Mouse (Mus musculus): Measurements from ENCODE around the gene Akap13. TPM values are rescaled to one million over a fixed set of nuclear protein-coding genes. Genes with fewer than 3 reads are reported as not detected.
"Not testable (repeated sequence)": the region's sequence is repeated elsewhere in the genome, so short reads cannot be mapped to it uniquely, and the experiment has no call there.

The Akap13 gene
- polyA plus RNA-seq, 1 experiment from 2014 or later = 33.4 TPM

GRCm38 (mm10) chr7:75789746-75790145 lies 334.4 kb downstream of the Akap13 start:
- whole genome bisulfite sequencing (ENCODE audit: insufficient replicate concordance) = 84% methylated on average over 6 of the region's 6 CpGs
- Histone ChIP-seq H3K4me3 (replicated peaks) (no peak overlapping the region), H3K27ac (no peak overlapping the region), H3K9me3 (replicated peaks) (no peaks in the 10 kb centered on the region), H3K4me1 (replicated peaks) (peaks cover 43% of the 10 kb centered on the region), H3K9ac (no peak overlapping the region), H3K27me3 (0 out of 2 replicates have a peak, but pooled peaks cover 3% of the 10 kb centered on the region), H3K36me3 (no peaks in the 10 kb centered on the region), H3K4me2 (no peak overlapping the region)
- DNase-seq (no peak), ATAC-seq (ENCODE audit: low read depth) (no peak)

DNA sequence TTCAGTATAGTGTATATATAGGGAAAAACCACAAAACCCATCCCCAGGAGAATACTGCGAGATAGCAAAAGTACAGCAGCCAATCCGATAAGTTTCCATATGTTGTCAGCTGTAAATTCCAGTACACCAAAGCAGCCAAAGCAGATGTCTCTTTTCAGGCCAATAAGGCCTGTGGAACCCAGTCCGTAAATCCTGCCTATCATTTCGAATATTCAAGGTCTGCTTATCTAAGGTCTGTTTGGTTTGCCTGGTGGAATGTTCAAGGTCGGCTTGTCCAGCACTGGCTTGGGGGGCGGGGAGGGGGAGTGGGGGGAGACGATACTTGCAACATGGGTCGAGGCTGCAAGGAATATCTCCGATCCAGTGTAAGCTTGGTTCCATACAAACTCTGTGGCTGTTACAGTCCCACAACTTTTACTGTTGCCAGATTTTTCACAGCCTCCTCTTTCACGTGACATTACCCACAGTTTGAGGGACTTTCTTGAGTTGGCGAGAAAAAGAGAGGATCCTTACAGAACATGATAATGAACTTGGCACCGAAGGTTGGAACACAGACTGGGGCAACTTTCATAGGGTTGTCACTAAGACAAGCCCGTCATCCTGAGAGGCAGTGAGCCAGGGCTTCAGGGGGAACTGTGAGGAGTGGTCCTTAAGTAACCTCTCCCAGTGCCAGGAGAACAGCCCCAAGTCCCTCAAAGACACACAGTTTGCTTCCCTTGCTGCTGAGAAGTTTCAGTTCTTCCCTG lies 335.9 kb downstream of the Akap13 start:
- peaks cover 49% of the 10 kb centered on the region for H3K4me1 ChIP-seq (replicated peaks)
- H3K9me3 ChIP-seq (replicated peaks); H3K27ac ChIP-seq; H3K4me3 ChIP-seq (replicated peaks); H3K36me3 ChIP-seq; H3K27me3 ChIP-seq; H3K4me2 ChIP-seq; H3K9ac ChIP-seq; DNase-seq; ATAC-seq (ENCODE audit: low read depth): not testable (repeated sequence)
- WGBS (ENCODE audit: insufficient replicate concordance) = 64% methylated on average over 13 of the region's 13 CpGs

DNA sequence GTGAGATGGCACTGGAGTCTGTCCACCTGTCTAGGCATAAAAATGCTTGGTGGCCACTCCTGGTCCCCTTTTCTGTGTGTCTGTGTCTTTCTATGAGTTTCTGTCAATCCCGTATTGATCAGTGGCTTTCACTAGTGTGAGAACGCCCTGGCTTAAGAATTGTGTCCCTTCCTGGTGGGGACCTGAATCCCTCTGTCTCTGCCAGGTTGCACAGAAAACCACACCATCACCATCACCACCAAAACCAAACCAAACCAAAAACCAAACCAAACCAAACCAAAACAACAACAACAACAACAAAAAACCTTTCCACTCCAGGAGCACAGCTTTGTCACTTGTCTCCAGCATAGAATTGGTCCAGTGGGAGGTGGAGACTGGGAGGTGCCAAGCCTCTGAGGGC lies 337.8 kb downstream of the Akap13 start:
- H3K4me3 ChIP-seq (replicated peaks) = no peak overlapping the region
- H3K36me3 ChIP-seq = no peaks in the 10 kb centered on the region
- H3K9ac ChIP-seq = no peak overlapping the region
- no peaks in the 10 kb centered on the region for H3K27me3 ChIP-seq
- peaks cover 39% of the 10 kb centered on the region for H3K4me1 ChIP-seq (replicated peaks)
- ATAC-seq (ENCODE audit: low read depth) (no peak), DNase-seq (no peak)
- WGBS (ENCODE audit: insufficient replicate concordance) = 56% methylated on average over 2 of the region's 2 CpGs
- H3K27ac ChIP-seq = no peak overlapping the region
- no peak overlapping the region for H3K4me2 ChIP-seq
- H3K9me3 ChIP-seq (replicated peaks) = no peaks in the 10 kb centered on the region

- WGBS (ENCODE audit: insufficient replicate concordance) = 33% methylated on average over 3 of the region's 3 CpGs
These were observed 338.5 kb downstream of the Akap13 start for GRCm38 (mm10) chr7:75793654-75794335.

DNA sequence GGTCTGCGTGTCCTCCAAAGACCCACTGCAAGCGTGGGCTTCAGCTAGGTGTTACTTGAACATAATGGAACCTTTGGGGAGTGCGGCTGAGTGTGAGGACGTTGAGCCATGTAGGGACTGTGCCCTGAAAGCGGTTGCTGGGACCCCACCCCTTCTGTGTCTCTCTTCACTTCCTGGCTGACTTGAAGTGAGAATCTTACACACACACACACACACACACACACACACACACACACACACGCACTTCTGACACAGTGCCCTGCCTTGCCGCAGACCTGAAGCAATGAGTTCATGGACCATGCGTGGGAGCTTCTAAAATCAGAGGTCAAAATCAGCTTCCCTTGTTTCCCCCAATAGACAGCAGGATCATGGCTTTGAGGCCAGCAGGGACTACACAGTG lies 339.8 kb downstream of the Akap13 start:
- Histone ChIP-seq H3K36me3 (no peaks in the 10 kb centered on the region), H3K4me2 (no peak overlapping the region), H3K27ac (no peak overlapping the region), H3K27me3 (no peaks in the 10 kb centered on the region), H3K9ac (no peak overlapping the region), H3K4me1 (replicated peaks) (peaks cover 37% of the 10 kb centered on the region), H3K9me3 (replicated peaks) (no peaks in the 10 kb centered on the region), H3K4me3 (replicated peaks) (no peak overlapping the region)
- 65% methylated on average over 8 of the region's 8 CpGs for WGBS (ENCODE audit: insufficient replicate concordance)
- DNase-seq = no peak
- no peak for ATAC-seq (ENCODE audit: low read depth)

More at GRCm38 (mm10) chr7:75793654-75794335, 338.5 kb downstream of the Akap13 start:
- no peak for DNase-seq
- no peaks in the 10 kb centered on the region for H3K9me3 ChIP-seq (replicated peaks)
- ATAC-seq (ENCODE audit: low read depth) = no peak
- H3K4me1 ChIP-seq (replicated peaks) = peaks cover 35% of the 10 kb centered on the region
- H3K4me3 ChIP-seq (replicated peaks) = no peak overlapping the region
- no peak overlapping the region for H3K27ac ChIP-seq
- H3K4me2 ChIP-seq = no peak overlapping the region
- H3K27me3 ChIP-seq = no peaks in the 10 kb centered on the region
- H3K9ac ChIP-seq = no peak overlapping the region
- H3K36me3 ChIP-seq = no peaks in the 10 kb centered on the region

DNA sequence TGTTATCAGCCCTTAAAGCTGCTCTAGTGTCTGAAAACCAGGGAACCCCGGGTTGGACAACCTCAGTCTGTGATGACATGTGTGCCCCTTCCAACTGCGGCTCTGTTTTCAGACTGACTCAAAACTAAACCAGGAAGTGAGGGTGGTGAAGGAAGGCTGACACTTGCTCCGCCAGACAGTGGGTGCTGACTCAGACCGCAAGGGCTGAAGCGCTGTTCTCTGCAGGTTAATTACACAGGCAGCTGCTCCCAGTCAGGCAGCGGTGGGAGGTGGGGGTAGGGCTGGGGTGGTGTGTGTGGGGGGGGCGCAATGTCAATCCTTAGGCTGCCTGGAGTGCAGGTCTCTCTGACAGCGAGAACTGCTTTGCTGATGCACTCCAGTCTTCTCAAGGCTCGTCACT lies 341.1 kb downstream of the Akap13 start:
- Histone ChIP-seq H3K27me3 (no peaks in the 10 kb centered on the region), H3K36me3 (no peaks in the 10 kb centered on the region), H3K4me2 (peak overlapping the region; percentile 26; the same call in 1 of the 2 replicates), H3K4me1 (replicated peaks) (peaks cover 36% of the 10 kb centered on the region), H3K9ac (no peak overlapping the region), H3K4me3 (replicated peaks) (no peak overlapping the region), H3K27ac (0 out of 2 replicates have a peak overlapping the region, but pooled peaks have one; percentile 9), H3K9me3 (replicated peaks) (no peaks in the 10 kb centered on the region)
- ATAC-seq (ENCODE audit: low read depth) = no peak
- DNase-seq = no peak
- WGBS (ENCODE audit: insufficient replicate concordance) = 16% methylated on average over 9 of the region's 9 CpGs

DNA sequence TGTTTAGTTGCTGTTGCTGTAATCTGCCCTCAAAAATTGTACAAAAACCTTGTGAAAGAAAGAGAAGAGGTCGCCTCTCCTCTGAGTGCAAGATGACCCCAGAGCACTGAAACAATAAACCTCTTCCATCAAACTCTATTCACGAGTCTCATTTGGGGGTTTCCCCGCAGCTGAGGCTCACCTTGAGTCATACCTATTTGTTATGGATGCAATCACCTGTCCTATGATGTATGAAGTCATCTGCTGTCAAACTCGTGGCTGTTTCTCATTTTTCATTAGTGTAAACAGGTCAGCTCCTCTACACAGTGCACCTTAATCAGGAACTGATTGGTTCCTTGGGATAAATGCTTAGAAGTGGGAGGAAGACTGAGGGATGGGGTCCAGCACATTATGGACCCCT lies 345.2 kb downstream of the Akap13 start:
- ATAC-seq (ENCODE audit: low read depth) = no peak
- 63% methylated on average over 4 of the region's 4 CpGs for WGBS (ENCODE audit: insufficient replicate concordance)
- H3K27ac ChIP-seq = no peak overlapping the region
- no peak overlapping the region for H3K9ac ChIP-seq
- peaks cover 25% of the 10 kb centered on the region for H3K4me1 ChIP-seq (replicated peaks)
- H3K9me3 ChIP-seq (replicated peaks) = no peaks in the 10 kb centered on the region
- no peak overlapping the region for H3K4me3 ChIP-seq (replicated peaks)
- no peak overlapping the region for H3K4me2 ChIP-seq
- DNase-seq = no peak
- no peaks in the 10 kb centered on the region for H3K36me3 ChIP-seq
- no peaks in the 10 kb centered on the region for H3K27me3 ChIP-seq

DNA sequence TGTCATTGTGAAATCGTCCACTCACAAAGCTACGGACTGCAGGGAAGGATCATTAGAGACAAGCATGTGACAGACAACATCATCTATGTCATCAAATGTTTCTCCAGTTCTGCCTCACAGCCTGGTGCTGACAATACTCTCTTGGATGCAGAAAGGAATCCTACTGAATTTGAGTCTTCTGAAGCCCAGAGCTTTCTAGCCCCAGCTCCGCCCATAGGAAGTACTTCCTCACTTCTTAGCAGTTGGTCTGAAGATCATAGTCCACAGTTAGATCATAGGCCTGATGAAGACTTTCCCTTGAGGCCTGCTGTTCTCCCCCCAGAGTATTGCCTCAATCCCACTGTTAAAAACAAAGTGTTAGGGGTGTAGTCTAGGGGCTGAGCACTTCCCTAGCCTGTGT lies 345.7 kb downstream of the Akap13 start:
- no peaks in the 10 kb centered on the region for H3K36me3 ChIP-seq
- no peak overlapping the region for H3K4me2 ChIP-seq
- no peak overlapping the region for H3K4me3 ChIP-seq (replicated peaks)
- no peak overlapping the region for H3K9ac ChIP-seq
- DNase-seq = no peak
- H3K27ac ChIP-seq = no peak overlapping the region
- ATAC-seq (ENCODE audit: low read depth) = no peak
- peaks cover 25% of the 10 kb centered on the region for H3K4me1 ChIP-seq (replicated peaks)
- WGBS (ENCODE audit: insufficient replicate concordance) = 81% methylated on average over 3 of the region's 3 CpGs
- H3K9me3 ChIP-seq (replicated peaks) = no peaks in the 10 kb centered on the region
- H3K27me3 ChIP-seq = no peaks in the 10 kb centered on the region

DNA sequence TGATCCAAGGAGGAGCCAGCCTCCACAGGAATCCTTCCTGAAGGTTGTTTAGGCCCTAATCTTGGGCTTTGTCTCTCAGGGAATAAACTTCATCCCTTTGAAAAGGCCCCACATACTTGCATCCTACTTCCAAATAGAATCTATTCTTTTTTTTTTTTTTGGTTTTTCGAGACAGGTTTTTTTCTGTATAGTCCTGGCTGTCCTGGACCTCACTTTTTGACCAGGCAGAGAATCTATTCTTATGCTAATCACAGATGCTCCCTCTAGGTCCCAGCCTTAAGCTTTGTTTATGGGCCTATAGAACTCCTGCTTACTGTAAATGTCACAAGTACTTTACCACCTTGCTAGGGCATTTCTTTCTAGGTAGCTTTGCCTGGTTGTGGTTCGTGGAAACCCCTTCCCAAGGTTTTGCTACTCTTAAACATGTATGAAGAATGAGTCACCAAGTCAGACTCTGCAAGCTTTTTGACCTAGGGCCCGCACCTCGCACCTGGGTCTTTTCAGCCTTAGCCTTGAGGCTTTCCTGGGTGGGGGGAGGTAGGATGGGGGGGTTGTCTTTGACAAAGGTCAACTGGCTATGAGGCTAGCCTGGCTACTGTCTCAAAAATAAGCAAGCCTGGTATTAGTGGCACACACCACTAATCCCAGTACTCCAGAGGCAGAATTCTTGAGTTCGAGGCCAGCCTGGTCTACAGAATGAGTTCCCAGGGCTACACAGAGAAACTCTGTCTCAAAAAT lies 346.5 kb downstream of the Akap13 start:
- 78% methylated on average over 5 of the region's 5 CpGs for WGBS (ENCODE audit: insufficient replicate concordance)
- no peaks in the 10 kb centered on the region for H3K36me3 ChIP-seq
- no peaks in the 10 kb centered on the region for H3K27me3 ChIP-seq
- no peak overlapping the region for H3K27ac ChIP-seq
- H3K4me1 ChIP-seq (replicated peaks) = peaks cover 25% of the 10 kb centered on the region
- ATAC-seq (ENCODE audit: low read depth) (no peak), DNase-seq (no peak)
- H3K9ac ChIP-seq = no peak overlapping the region
- no peak overlapping the region for H3K4me3 ChIP-seq (replicated peaks)
- H3K9me3 ChIP-seq (replicated peaks) = no peaks in the 10 kb centered on the region
- no peak overlapping the region for H3K4me2 ChIP-seq

DNA sequence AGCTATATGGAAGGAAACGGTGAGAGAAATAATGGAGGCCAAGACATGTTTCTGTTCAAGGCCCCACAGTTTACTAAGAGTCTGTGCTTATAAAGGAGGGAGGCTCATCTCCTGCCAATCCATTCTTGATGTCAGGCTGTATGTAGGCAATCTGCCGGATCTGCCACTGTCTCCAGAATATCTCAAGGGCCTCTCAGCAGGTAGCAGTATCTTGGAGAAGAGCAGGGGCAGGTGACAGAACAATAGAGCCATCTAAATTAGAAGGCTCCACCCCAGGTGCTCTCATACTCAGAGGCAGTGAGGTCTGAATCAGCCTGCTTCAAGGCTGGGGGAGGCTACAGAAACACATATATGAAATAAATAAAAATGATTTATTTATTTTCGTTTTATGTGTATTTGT lies 347.6 kb downstream of the Akap13 start:
- no peak for ATAC-seq (ENCODE audit: low read depth)
- no peak overlapping the region for H3K4me2 ChIP-seq
- 60% methylated on average over 3 of the region's 3 CpGs for whole genome bisulfite sequencing (ENCODE audit: insufficient replicate concordance)

More for the DNA sequence above, 347.6 kb downstream of the Akap13 start:
- Histone ChIP-seq H3K27ac (no peak overlapping the region), H3K4me1 (replicated peaks) (peaks cover 31% of the 10 kb centered on the region), H3K27me3 (no peaks in the 10 kb centered on the region), H3K4me3 (replicated peaks) (no peak overlapping the region), H3K9ac (no peak overlapping the region), H3K36me3 (no peaks in the 10 kb centered on the region), H3K9me3 (replicated peaks) (no peaks in the 10 kb centered on the region)
- DNase-seq = no peak

Data from liver, embryonic 13.5 days (tissue).